ENCODE assay signal across 18 mouse cellular contexts in the genomic region with DNA sequence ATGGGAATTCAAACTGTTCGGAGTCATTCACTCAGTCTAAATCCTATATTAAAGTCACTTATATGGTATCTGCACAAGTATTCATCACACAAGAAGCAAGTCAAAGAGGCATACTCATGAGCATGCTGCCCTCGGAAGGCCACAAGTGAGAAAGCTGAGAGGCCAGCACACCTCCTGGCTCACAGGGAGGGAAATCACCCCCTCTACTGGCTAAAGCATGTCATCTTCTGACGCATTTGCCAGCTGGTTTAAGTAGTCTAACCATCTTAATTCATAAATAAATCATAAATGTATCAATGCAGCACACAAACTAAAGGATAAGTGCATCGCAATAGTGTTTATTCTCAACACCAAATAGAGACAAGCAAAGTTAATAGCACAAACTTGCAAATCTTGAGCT. TPM values are rescaled to one million over a fixed set of nuclear protein-coding genes. Genes with fewer than 3 reads are reported as not detected.
A peak's percentile ranks its signal among the peaks of the same experiment; 100 is the strongest.
DNase-seq lines count a peak whose midpoint lies in the region; TF ChIP-seq lines count a peak whose summit lies in the region.
"Had no signal": no experiment of that assay in that cellular context is flagged by ENCODE, and none has a peak within 500 bp of the region (broad histone marks: within the 10 kb centered on the region; RNA-seq: fewer than 3 reads in every experiment).

No protein-coding gene starts in this region.

- H3K36me3 ChIP-seq in ES-Bruce4 (ENCODE audit: control insufficient read depth, insufficient read depth, low read length, poor library complexity, severe bottlenecking): peaks cover 59% of the 10 kb centered on the region

- peak overlapping the region; percentile 68 for H3K27ac ChIP-seq in layer of hippocampus, adult 2 months
- no peak overlapping the region for H3K27ac ChIP-seq in ES-Bruce4 (ENCODE audit: insufficient read depth, low read length)
- H3K27ac ChIP-seq: heart, embryonic 15.5 days; hindbrain, embryonic 14.5 days; liver, embryonic 15.5 days; neural tube, embryonic 15.5 days had no signal

- DNase-seq in layer of hippocampus, adult 2 months (ENCODE audit: low spot score in 2 of 2): no peak
- DNase-seq in layer of hippocampus, postnatal 36 days: no peak
- peak; percentile 60 for DNase-seq in 416B (ENCODE audit: low read depth)
- DNase-seq in induced T-regulatory cell, adult 2 months (ENCODE audit: low read depth): peak; percentile 20
- DNase-seq in retina, postnatal 1 day: no peak
- DNase-seq in cerebellum, adult 18-20 months: no peak
- DNase-seq: adrenal gland, adult 2 months; cerebellum, adult 9-10 months; kidney, adult 9 months; thymus, adult 18-20 months had no signal

- no peak for TF ChIP-seq POLR2A in ES-Bruce4 (IDR thresholded peaks at IDR 0.05; ENCODE audit: insufficient read depth, low read length)

- no peaks in the 10 kb centered on the region for H3K9me3 ChIP-seq in ES-Bruce4 (replicated peaks; ENCODE audit: control insufficient read depth, insufficient read depth, low read length, poor library complexity, severe bottlenecking)
- H3K9me3 ChIP-seq: G1E; heart, embryonic 15.5 days; liver, embryonic 15.5 days; neural tube, embryonic 15.5 days had no signal

- TF ChIP-seq CTCF in layer of hippocampus, adult 2 months (conservative IDR thresholded peaks at IDR 0.05): peak; percentile 61
- peak; percentile 66 for TF ChIP-seq CTCF in ES-Bruce4 (IDR thresholded peaks at IDR 0.05; ENCODE audit: low read depth, low read length)

- H3K9ac ChIP-seq in ES-Bruce4 (ENCODE audit: low read depth, poor library complexity, severe bottlenecking): no peak overlapping the region
- H3K9ac ChIP-seq: heart, embryonic 15.5 days; hindbrain, embryonic 14.5 days; liver, embryonic 15.5 days; neural tube, embryonic 15.5 days had no signal

- no peak overlapping the region for H3K4me3 ChIP-seq in layer of hippocampus, adult 2 months
- no peak overlapping the region for H3K4me3 ChIP-seq in ES-Bruce4 (ENCODE audit: low read depth, low read length)
- H3K4me3 ChIP-seq: heart, embryonic 15.5 days; liver, embryonic 15.5 days; neural tube, embryonic 15.5 days had no signal

- no peaks in the 10 kb centered on the region for H3K27me3 ChIP-seq in ES-Bruce4 (ENCODE audit: control insufficient read depth, insufficient read depth, low read length, poor library complexity, severe bottlenecking)
- H3K27me3 ChIP-seq: heart, embryonic 15.5 days; liver, embryonic 15.5 days; neural tube, embryonic 15.5 days had no signal

- no peak for TF ChIP-seq EP300 in ES-Bruce4 (IDR thresholded peaks at IDR 0.05; ENCODE audit: insufficient read depth, low read depth, low read length)

- no peaks in the 10 kb centered on the region for H3K4me1 ChIP-seq in ES-Bruce4 (ENCODE audit: control insufficient read depth, insufficient read depth, low read length)

RNA-seq across cellular contexts. Expression of gene Twf1, which starts 5.0 kb away (rescaled TPM):
- 10 to 100 TPM; 52.0 to 69.4 TPM for total RNA-seq in layer of hippocampus, adult 2 months (2021)
- total RNA-seq in layer of hippocampus, postnatal 36 days (2021): 10 to 100 TPM; 48.7 to 64.7 TPM
- 92.3 and 94.9 TPM in 2 replicates for polyA plus RNA-seq in ES-Bruce4 (2011; ENCODE audit: insufficient read depth, insufficient read length, low read depth, missing spikeins)

RNA-seq across cellular contexts. Expression of gene Irak4, which starts 41.3 kb away (rescaled TPM):
- total RNA-seq in layer of hippocampus, adult 2 months (2021): 1 to 10 TPM; 1.8 to 3.4 TPM
- 1 to 10 TPM; 1.8 to 2.3 TPM for total RNA-seq in layer of hippocampus, postnatal 36 days (2021)
- polyA plus RNA-seq in ES-Bruce4 (2011; ENCODE audit: insufficient read depth, insufficient read length, low read depth, missing spikeins): 1.8 and 2.4 TPM in 2 replicates

RNA-seq across cellular contexts. Expression of gene Pus7l, which starts 41.4 kb away (rescaled TPM):
- total RNA-seq in layer of hippocampus, adult 2 months (2021): 1 to 10 TPM; 3.7 to 4.3 TPM
- 1 to 10 TPM; 3.5 to 3.9 TPM for total RNA-seq in layer of hippocampus, postnatal 36 days (2021)
- polyA plus RNA-seq in ES-Bruce4 (2011; ENCODE audit: insufficient read depth, insufficient read length, low read depth, missing spikeins): 4.5 and 7.3 TPM in 2 replicates

RNA-seq across cellular contexts. Expression of gene Tmem117, which starts 44.3 kb away (rescaled TPM):
- 1 to 10 TPM; 8.9 to 9.1 TPM for total RNA-seq in layer of hippocampus, adult 2 months (2021)
- total RNA-seq in layer of hippocampus, postnatal 36 days (2021): 1 to 10 TPM; 7.5 to 9.8 TPM
- polyA plus RNA-seq in ES-Bruce4 (2011; ENCODE audit: insufficient read depth, insufficient read length, low read depth, missing spikeins): 0.49 and 1.2 TPM in 2 replicates
- total RNA-seq: monocyte, adult 5-6 weeks had no signal
- polyA plus RNA-seq: G1E; spleen, adult 2 months had no signal

Comparison
In these comparisons a context has a peak if more than half of its experiments do, and no peak if none do; other contexts are left out.
1. DNase-seq: peak in 416B (single experiment) and induced T-regulatory cell, adult 2 months (single experiment); none in layer of hippocampus, adult 2 months (0 of 2), layer of hippocampus, postnatal 36 days (0 of 2), retina, postnatal 1 day (single experiment) and cerebellum, adult 18-20 months (0 of 2).